Mouse (Mus musculus) testis, adult 2 months (tissue): ENCODE data around the gene Ccdc130. TPM values are rescaled to one million over a fixed set of nuclear protein-coding genes. Genes with fewer than 3 reads are reported as not detected.

Experiments
- H3K27ac ChIP-seq: fragments of 200-500 bp; 2 replicates; pipeline ENCODE4 v1.5.1; 2012; ENCODE audit warnings: low read depth, low read length; ENCODE audit not compliant: control insufficient read depth, insufficient read depth
- H3K27me3 ChIP-seq: fragments of 200-500 bp; 2 replicates; pipeline ENCODE4 v1.6.1; 2012; ENCODE audit warnings: mild to moderate bottlenecking, low read length, moderate library complexity; ENCODE audit not compliant: control insufficient read depth, insufficient read depth
- H3K36me3 ChIP-seq: fragments of 200-500 bp; 2 replicates; pipeline ENCODE4 v1.6.1; 2012; ENCODE audit warnings: mild to moderate bottlenecking, low read length; ENCODE audit not compliant: control insufficient read depth, insufficient read depth
- H3K4me1 ChIP-seq: fragments of 200-500 bp; 2 replicates; pipeline ENCODE4 v1.6.1; 2012; ENCODE audit warnings: low read length; ENCODE audit not compliant: control insufficient read depth, insufficient read depth
- H3K4me3 ChIP-seq: fragments of 200-500 bp; 2 replicates; pipeline ENCODE4 v1.5.1; 2012; ENCODE audit warnings: low read depth, mild to moderate bottlenecking, low read length, moderate library complexity, mixed read lengths; ENCODE audit not compliant: control insufficient read depth
- CTCF ChIP-seq: fragments of 200-500 bp; IDR thresholded peaks from 2 replicates; pipeline ENCODE4 v1.5.1; 2012; ENCODE audit warnings: low read depth, mild to moderate bottlenecking, inconsistent platforms, low read length, moderate library complexity; ENCODE audit not compliant: control insufficient read depth, insufficient read depth, insufficient replicate concordance
- POLR2A ChIP-seq: fragments of 200-500 bp; IDR thresholded peaks from 2 replicates; pipeline ENCODE4 v1.6.1; 2012; ENCODE audit warnings: low read depth, mild to moderate bottlenecking, inconsistent platforms, low read length, moderate library complexity; ENCODE audit not compliant: control insufficient read depth
- polyA plus RNA-seq: library from polyadenylated mRNA; depleted of rRNA; stranded (reverse); fragments of >200 nt; gene quantifications from 2 replicates; pipeline ENCODE4 v1.2.3, GENCODE M21; 2012; rRNA removed

Gene Ccdc130
- polyA plus RNA-seq, 1 experiment: 53.5 TPM

GRCm38 (mm10) chr8:84211202-84211601 lies 59.0 kb downstream of the Ccdc130 start:
- H3K27ac ChIP-seq: no peak overlapping the region

GRCm38 (mm10) chr8:84210167-84210791 lies 59.9 kb downstream of the Ccdc130 start:
- peaks cover 7% of the 10 kb centered on the region for H3K4me1 ChIP-seq
- no peaks in the 10 kb centered on the region for H3K27me3 ChIP-seq
- TF ChIP-seq CTCF (peak; percentile 71), POLR2A (no peak)
- no peaks in the 10 kb centered on the region for H3K36me3 ChIP-seq
- H3K4me3 ChIP-seq: peak overlapping the region; percentile 30
- H3K27ac ChIP-seq: no peak overlapping the region

More at GRCm38 (mm10) chr8:84211202-84211601, 59.0 kb downstream of the Ccdc130 start:
- H3K4me1 ChIP-seq: peaks cover 7% of the 10 kb centered on the region
- no peaks in the 10 kb centered on the region for H3K27me3 ChIP-seq
- no peak overlapping the region for H3K4me3 ChIP-seq
- TF ChIP-seq POLR2A: no peak
- TF ChIP-seq CTCF: no peak
- no peaks in the 10 kb centered on the region for H3K36me3 ChIP-seq

- Histone ChIP-seq H3K4me1 (peaks cover 12% of the 10 kb centered on the region), H3K4me3 (no peak overlapping the region), H3K27ac (no peak overlapping the region; the same call in 1 of the 2 replicates), H3K36me3 (no peaks in the 10 kb centered on the region), H3K27me3 (no peaks in the 10 kb centered on the region)
- TF ChIP-seq CTCF: no peak
- TF ChIP-seq POLR2A: no peak
These were observed 61.5 kb downstream of the Ccdc130 start for GRCm38 (mm10) chr8:84208381-84209380.

GRCm38 (mm10) chr8:84207811-84208210 lies 62.4 kb downstream of the Ccdc130 start:
- no peak overlapping the region for H3K4me3 ChIP-seq
- peak overlapping the region; percentile 22; the same call in 1 of the 2 replicates for H3K27ac ChIP-seq
- H3K27me3 ChIP-seq: no peaks in the 10 kb centered on the region
- no peaks in the 10 kb centered on the region for H3K36me3 ChIP-seq
- TF ChIP-seq CTCF (no peak), POLR2A (no peak)
- peaks cover 16% of the 10 kb centered on the region for H3K4me1 ChIP-seq

Other genes with a start within 250 kb of the Ccdc130 start
- gene Palm3, start 248.9 kb downstream of the Ccdc130 start, polyA plus RNA-seq: 1.2 and 1.9 TPM in 2 replicates
- 0.08 and 0.12 TPM in 2 replicates for gene Il27ra, start 227.8 kb downstream of the Ccdc130 start, polyA plus RNA-seq
- gene Rln3, start 225.4 kb downstream of the Ccdc130 start, polyA plus RNA-seq: 0.84 TPM in 1 of 2 replicates, not detected in the other
- gene Gm10643, start 205.2 kb downstream of the Ccdc130 start, polyA plus RNA-seq: 6.3 and 6.6 TPM in 2 replicates
- gene Rfx1, start 203.5 kb downstream of the Ccdc130 start, polyA plus RNA-seq: 83.0 and 89.5 TPM in 2 replicates
- gene Dcaf15, start 165.6 kb downstream of the Ccdc130 start, polyA plus RNA-seq: 210 and 216 TPM in 2 replicates
- gene Podnl1, start 144.4 kb downstream of the Ccdc130 start, polyA plus RNA-seq: 0.07 and 0.14 TPM in 2 replicates
- gene Cc2d1a, start 122.4 kb downstream of the Ccdc130 start, polyA plus RNA-seq: 30.9 and 38.6 TPM in 2 replicates
- 57.2 and 65.0 TPM in 2 replicates for gene 4930432K21Rik, start 122.4 kb downstream of the Ccdc130 start, polyA plus RNA-seq
- gene Nanos3, start 85.2 kb downstream of the Ccdc130 start, polyA plus RNA-seq: 1.6 and 2.4 TPM in 2 replicates
- gene Zswim4, start 33.3 kb downstream of the Ccdc130 start, polyA plus RNA-seq: 16.9 and 17.4 TPM in 2 replicates
- 104 and 116 TPM in 2 replicates for gene D8Ertd738e, start 20.7 kb downstream of the Ccdc130 start, polyA plus RNA-seq
- 7.5 and 12.1 TPM in 2 replicates for gene Mri1, start 13.1 kb downstream of the Ccdc130 start, polyA plus RNA-seq
- gene Cacna1a, start 118.1 kb upstream of the Ccdc130 start, polyA plus RNA-seq: 9.6 and 10.3 TPM in 2 replicates